Mouse (Mus musculus): ENCODE measurements around the gene Capzb. TPM values are rescaled to one million over a fixed set of nuclear protein-coding genes. Genes with fewer than 3 reads are reported as not detected.

Gene Capzb
- polyA plus RNA-seq, 1 experiment = 4.7 TPM

DNA sequence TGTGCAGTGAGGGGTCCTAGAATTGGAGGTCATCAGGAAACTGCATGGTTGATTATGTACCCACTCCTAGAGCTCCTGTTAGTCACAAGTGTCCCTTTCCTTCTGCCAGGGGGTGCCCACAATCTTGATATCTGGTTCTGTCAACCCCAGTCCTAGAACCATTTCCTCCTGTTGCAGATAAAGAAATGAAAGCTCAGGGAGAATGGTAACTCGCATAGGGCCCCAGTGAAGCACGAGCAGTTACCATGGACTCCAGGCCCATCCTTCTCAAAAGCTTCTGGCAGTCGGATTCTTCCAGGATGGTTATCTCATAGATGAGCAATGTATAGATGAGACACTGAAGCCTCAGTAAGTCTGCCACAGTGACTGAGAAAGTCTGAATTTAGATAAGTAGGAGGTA lies 8.2 kb downstream of the Capzb start:
- H3K9me3 ChIP-seq (ENCODE audit: control insufficient read depth, low read length) = no peaks in the 10 kb centered on the region
- no peaks in the 10 kb centered on the region for H3K27me3 ChIP-seq (ENCODE audit: control insufficient read depth)
- peaks cover 54% of the 10 kb centered on the region for H3K4me1 ChIP-seq (ENCODE audit: control insufficient read depth)
- TF ChIP-seq GATA1 (IDR thresholded peaks at IDR 0.05; ENCODE audit: low read length) (no peak), TAL1 (IDR thresholded peaks at IDR 0.05; ENCODE audit: low read length) (no peak)
- H3K36me3 ChIP-seq (ENCODE audit: control insufficient read depth) = peaks cover 24% of the 10 kb centered on the region
- no peak overlapping the region for H3K4me3 ChIP-seq (replicated peaks)

DNA sequence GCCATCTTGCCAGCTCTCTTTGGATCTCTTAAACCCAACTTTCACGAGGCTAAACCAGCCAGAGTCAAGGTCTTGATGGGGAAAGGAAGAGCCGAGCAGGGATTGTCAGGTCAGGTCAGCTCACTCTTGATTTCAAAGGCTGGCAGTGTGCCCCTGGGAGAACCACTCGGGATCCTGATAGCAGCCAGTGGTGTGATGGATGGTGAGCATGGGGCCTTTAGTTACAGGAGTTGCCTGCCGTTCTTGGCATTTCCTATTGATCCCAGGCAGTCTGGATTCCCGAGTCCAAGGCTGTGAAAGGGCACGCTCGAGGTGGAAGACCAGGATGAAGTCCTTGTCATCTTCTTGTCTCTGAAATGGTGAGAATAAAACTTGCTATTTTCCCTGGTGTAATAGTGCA lies 9.9 kb downstream of the Capzb start:
- no peak for TF ChIP-seq GATA1 (IDR thresholded peaks at IDR 0.05; ENCODE audit: low read length)
- TF ChIP-seq TAL1 (IDR thresholded peaks at IDR 0.05; ENCODE audit: low read length) = no peak
- peaks cover 28% of the 10 kb centered on the region for H3K36me3 ChIP-seq (ENCODE audit: control insufficient read depth)
- peaks cover 43% of the 10 kb centered on the region for H3K4me1 ChIP-seq (ENCODE audit: control insufficient read depth)
- no peaks in the 10 kb centered on the region for H3K9me3 ChIP-seq (ENCODE audit: control insufficient read depth, low read length)
- H3K27me3 ChIP-seq (ENCODE audit: control insufficient read depth) = no peaks in the 10 kb centered on the region
- no peak overlapping the region for H3K4me3 ChIP-seq (replicated peaks)

DNA sequence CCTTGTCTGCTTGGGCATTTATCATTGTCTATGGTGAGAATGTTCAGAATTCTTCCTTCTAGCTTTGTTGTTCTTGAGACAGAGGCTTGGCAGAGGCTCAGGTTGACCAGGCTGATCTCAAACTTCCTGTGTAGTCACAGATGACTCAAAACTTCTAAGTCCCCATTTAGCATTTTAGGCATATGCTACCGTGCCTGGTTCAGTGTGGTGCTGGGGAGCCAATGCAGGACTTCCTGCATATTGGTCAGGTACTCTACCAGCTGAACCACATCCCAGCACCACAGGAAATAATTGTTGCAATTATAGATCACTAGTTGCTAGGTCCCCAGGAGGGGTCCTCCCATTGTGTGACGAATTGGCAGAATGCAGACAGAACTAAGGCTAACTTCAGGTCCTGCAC lies 10.7 kb downstream of the Capzb start:
- TF ChIP-seq GATA1 (IDR thresholded peaks at IDR 0.05; ENCODE audit: low read length) = no peak
- TF ChIP-seq TAL1 (IDR thresholded peaks at IDR 0.05; ENCODE audit: low read length) = no peak
- H3K36me3 ChIP-seq (ENCODE audit: control insufficient read depth) = peaks cover 28% of the 10 kb centered on the region
- H3K9me3 ChIP-seq (ENCODE audit: control insufficient read depth, low read length) = no peaks in the 10 kb centered on the region
- H3K27me3 ChIP-seq (ENCODE audit: control insufficient read depth) = no peaks in the 10 kb centered on the region
- peaks cover 42% of the 10 kb centered on the region for H3K4me1 ChIP-seq (ENCODE audit: control insufficient read depth)
- H3K4me3 ChIP-seq (replicated peaks) = no peak overlapping the region

DNA sequence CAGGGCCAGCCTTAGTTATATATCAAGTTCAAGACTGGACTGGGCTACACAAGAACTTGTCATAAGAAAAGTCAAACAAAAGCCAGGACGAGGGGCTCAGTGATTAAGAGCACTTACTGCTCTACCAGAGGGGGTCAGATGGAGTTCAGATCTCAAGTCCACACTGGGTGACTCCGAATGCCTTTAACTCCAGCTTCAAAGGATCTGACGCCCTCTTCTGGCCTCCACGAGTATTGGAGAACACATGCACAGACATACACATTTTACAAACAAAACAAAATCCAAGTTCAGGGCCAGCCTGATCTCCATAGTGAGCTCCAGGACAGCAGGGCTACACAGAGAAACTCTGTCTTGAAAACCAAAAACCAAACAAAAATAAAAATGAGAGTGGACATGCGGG lies 13.1 kb downstream of the Capzb start:
- Histone ChIP-seq H3K36me3 (ENCODE audit: control insufficient read depth) (peaks cover 24% of the 10 kb centered on the region), H3K4me3 (replicated peaks) (no peak overlapping the region), H3K4me1 (ENCODE audit: control insufficient read depth) (peaks cover 35% of the 10 kb centered on the region), H3K27me3 (ENCODE audit: control insufficient read depth) (no peaks in the 10 kb centered on the region), H3K9me3 (ENCODE audit: control insufficient read depth, low read length) (no peaks in the 10 kb centered on the region)
- TF ChIP-seq GATA1 (IDR thresholded peaks at IDR 0.05; ENCODE audit: low read length) = no peak
- TF ChIP-seq TAL1 (IDR thresholded peaks at IDR 0.05; ENCODE audit: low read length) = no peak

DNA sequence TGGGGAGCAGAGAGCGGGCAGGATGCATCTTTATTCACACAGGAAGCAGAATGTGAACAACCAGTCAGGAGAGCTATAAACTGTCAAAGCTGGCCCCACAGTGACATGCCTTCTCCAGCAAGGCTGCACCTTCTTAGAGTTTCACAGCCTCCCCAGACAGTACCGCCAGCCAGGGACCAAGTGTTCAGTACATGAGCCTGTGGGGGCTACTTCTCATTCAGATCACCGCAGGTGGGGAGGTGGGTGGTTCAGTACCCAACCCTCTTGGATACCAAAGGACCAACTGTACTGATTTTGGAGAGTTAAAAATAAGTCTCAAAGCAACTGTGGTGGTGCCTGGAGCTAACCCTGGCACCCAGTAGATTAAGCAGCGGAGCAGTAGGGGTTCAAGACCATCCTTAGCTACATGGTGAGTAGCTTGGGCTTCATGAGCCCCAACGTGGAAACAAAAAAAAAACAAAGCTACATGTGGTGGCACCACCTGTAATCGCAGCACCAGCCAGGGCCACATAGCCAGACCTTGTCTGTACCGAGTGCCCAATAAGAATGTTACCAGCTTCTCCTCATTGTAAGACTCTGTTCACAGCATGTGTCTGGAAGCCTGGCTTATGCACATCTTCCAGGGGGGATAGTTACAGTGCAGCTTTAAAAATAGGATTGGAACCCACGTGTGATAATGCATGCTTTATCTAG lies 13.8 kb downstream of the Capzb start:
- H3K9me3 ChIP-seq (ENCODE audit: control insufficient read depth, low read length) = no peaks in the 10 kb centered on the region
- no peak overlapping the region for H3K4me3 ChIP-seq (replicated peaks)
- peaks cover 21% of the 10 kb centered on the region for H3K36me3 ChIP-seq (ENCODE audit: control insufficient read depth)
- H3K27me3 ChIP-seq (ENCODE audit: control insufficient read depth) = no peaks in the 10 kb centered on the region
- peaks cover 36% of the 10 kb centered on the region for H3K4me1 ChIP-seq (ENCODE audit: control insufficient read depth)
- no peak for TF ChIP-seq TAL1 (IDR thresholded peaks at IDR 0.05; ENCODE audit: low read length)
- TF ChIP-seq GATA1 (IDR thresholded peaks at IDR 0.05; ENCODE audit: low read length) = no peak

DNA sequence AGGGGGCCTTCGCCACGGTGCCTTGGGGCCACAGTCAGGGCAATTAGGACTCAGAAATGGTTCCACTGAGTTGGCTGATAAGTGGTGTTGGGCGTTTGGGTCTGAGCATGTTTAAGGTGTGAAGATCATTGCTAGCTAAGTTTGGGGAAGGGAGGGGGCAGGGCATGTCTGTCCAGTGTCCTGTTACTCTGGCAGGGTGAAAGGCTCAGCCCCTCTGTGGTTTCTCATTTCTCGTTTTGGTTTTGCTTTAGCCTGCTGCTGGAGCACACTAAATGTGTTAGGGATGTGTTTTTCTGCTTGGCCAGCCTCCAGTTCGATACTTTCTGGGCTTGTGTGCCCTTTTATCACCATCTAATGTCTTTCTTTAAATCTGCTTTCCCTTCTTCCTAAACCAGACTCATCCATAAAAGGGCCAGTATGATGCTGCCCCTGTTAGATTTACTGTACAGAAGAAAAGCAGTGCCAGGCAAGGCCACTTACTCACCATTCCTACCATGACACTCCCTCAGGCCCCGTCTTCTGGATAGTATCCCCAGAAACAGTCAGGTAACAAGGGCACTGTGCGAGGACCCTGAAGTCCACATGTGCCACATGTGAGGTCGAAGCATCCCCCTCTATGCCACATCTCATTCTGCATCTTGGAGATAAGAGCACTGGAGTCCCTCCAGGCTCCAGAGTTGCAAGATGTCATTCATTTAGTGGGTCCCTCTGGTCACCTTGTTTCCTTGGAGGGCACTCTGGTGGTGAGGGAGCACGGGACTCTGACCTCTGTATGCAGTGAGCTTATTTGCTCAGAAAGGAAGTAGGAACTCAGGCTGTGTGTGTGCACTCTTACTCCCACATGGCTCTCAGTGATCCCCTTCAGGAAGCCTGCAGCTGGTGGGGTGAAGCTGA lies 15.8 kb downstream of the Capzb start:
- peaks cover 26% of the 10 kb centered on the region for H3K36me3 ChIP-seq (ENCODE audit: control insufficient read depth)
- no peaks in the 10 kb centered on the region for H3K9me3 ChIP-seq (ENCODE audit: control insufficient read depth, low read length)
- TF ChIP-seq TAL1 (IDR thresholded peaks at IDR 0.05; ENCODE audit: low read length) (no peak), GATA1 (IDR thresholded peaks at IDR 0.05; ENCODE audit: low read length) (no peak)
- H3K4me1 ChIP-seq (ENCODE audit: control insufficient read depth) = peaks cover 52% of the 10 kb centered on the region
- H3K27me3 ChIP-seq (ENCODE audit: control insufficient read depth) = no peaks in the 10 kb centered on the region
- H3K4me3 ChIP-seq (replicated peaks) = no peak overlapping the region

DNA sequence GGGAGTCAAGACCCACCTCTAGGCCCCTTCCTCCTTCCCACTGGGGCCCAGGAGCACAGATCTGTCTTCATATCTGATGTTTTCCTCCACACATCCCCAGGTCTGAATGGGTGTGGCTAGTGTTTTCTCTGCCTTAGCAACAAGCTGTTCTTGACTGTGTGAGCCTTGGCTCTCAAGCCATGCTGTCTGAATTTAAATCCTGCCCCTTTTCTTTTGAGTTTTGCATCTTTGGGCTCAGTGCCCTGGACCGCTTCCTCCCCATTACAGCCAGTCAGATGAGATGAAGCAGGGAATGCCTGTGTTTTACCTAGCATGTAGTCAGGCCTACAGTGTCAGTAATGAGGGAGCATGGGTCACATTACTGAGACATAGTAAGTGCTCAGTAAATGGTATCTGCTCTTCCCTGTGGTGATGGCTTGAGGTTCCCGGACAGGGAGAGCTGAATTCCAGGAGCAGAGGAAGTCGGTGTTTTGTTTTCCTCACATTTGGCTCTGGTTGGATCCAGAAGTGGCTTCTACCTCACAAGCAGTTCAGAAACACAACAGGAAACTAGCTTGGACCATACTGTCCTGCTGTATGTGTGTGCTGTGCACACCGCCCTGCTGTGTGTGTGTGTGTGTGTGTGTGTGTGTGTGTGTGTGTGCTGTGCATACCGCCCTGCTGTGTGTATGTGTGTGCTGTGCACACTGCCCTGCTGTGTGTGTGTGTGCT lies 16.6 kb downstream of the Capzb start:
- H3K9me3 ChIP-seq (ENCODE audit: control insufficient read depth, low read length) = no peaks in the 10 kb centered on the region
- peaks cover 55% of the 10 kb centered on the region for H3K4me1 ChIP-seq (ENCODE audit: control insufficient read depth)
- no peak overlapping the region for H3K4me3 ChIP-seq (replicated peaks)
- H3K27me3 ChIP-seq (ENCODE audit: control insufficient read depth) = no peaks in the 10 kb centered on the region
- peaks cover 28% of the 10 kb centered on the region for H3K36me3 ChIP-seq (ENCODE audit: control insufficient read depth)
- TF ChIP-seq GATA1 (IDR thresholded peaks at IDR 0.05; ENCODE audit: low read length) = no peak
- TF ChIP-seq TAL1 (IDR thresholded peaks at IDR 0.05; ENCODE audit: low read length) = no peak

DNA sequence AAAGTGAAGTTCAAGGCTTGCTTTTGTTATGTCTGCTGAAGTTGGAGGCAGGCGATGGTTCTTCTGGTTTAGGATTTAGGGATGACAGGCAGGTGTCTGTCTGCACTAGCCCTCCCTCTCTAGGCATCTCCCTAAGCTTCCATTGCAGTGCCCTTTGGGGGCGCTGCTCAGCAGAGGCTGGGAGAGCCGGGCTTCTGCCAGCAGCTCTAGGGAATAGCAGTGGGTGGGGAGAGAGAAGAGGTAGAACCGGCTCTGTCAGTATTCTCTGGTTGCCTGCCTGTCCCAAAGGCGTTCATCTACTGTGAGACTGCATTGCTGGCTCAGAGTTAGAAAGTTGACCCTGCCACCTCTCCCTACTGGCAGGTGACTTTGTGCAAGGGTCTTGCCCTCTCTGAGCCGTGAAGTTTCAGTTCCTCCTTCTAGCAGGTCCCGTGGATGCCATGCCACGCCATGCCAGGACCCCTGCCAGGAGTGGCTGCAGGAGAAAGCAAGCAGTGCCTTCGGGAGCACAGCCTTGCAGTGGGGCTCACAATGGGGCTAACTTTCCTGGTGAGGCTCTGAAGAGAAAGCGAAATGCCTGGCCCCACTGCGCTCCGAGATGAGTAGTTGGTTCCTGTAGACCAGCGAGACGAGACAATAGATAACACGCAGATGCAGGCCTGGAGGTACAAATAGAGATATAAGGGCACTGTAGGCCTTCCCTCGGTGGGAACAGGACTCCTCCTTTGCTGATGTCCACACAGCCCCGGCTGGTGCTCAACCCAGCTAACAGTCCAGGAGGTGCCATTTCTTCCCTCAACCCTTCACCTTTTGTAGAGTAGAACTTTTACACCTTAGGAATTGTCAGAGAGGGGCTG lies 19.5 kb downstream of the Capzb start:
- no peaks in the 10 kb centered on the region for H3K27me3 ChIP-seq (ENCODE audit: control insufficient read depth)
- TF ChIP-seq GATA1 (IDR thresholded peaks at IDR 0.05; ENCODE audit: low read length) (no peak), TAL1 (IDR thresholded peaks at IDR 0.05; ENCODE audit: low read length) (no peak)
- H3K4me1 ChIP-seq (ENCODE audit: control insufficient read depth) = peaks cover 52% of the 10 kb centered on the region
- no peaks in the 10 kb centered on the region for H3K9me3 ChIP-seq (ENCODE audit: control insufficient read depth, low read length)
- peak overlapping the region; percentile 31 for H3K4me3 ChIP-seq (replicated peaks)
- H3K36me3 ChIP-seq (ENCODE audit: control insufficient read depth) = peaks cover 33% of the 10 kb centered on the region
